Mouse (Mus musculus): Measurements from ENCODE around the gene Kif7.

DNA sequence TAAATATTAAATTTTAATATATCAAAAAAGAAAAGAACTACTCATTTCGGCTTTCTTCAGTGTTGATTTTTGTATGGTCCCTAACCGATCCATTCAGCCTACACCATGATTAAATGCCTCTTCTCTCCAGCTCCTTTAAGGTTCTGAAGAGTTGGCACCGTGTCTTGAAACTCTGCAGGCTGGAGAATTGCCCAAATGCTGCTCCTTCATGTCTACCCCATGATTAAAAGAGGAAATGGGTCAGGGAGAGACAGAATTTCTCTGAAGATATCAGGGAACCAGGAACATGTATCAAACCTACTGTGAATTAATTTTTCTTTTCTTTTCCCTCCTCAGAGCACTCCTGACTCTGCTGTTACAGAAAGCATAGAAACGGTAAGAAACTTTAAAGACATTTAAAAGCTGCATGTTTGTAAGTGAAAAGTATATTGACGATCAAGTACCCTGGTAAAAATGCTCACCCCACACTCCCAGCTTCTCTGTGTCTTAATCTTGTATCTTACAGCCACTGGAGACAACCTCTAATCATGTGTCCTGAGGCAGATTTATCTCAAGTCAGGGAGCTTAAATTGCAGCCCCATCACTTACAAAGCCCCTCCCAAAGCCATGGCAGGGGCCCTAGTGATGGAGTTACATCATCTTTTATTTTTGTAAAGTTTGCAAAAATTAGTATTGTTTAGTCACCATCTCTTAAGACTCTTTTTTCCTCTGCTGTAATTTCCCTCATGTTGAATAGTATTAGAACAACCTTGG lies 45.8 kb upstream of the Kif7 start:
- no peak for TF ChIP-seq POLR2A (IDR thresholded peaks at IDR 0.05; ENCODE audit: insufficient read depth, low read depth, low read length)
- TF ChIP-seq EP300 (IDR thresholded peaks at IDR 0.05; ENCODE audit: insufficient read depth, low read depth, low read length), result no peak
- TF ChIP-seq CTCF (IDR thresholded peaks at IDR 0.05), result no peak
